Mouse (Mus musculus): ENCODE data around the gene Defa28. TPM values are rescaled to one million over a fixed set of nuclear protein-coding genes. Genes with fewer than 3 reads are reported as not detected.
"Not testable (repeated sequence)": the region's sequence is repeated elsewhere in the genome, so short reads cannot be mapped to it uniquely, and the experiment has no call there.

Gene Defa28
- polyA plus RNA-seq (2012; rRNA removed): not detected in 2 replicates

DNA sequence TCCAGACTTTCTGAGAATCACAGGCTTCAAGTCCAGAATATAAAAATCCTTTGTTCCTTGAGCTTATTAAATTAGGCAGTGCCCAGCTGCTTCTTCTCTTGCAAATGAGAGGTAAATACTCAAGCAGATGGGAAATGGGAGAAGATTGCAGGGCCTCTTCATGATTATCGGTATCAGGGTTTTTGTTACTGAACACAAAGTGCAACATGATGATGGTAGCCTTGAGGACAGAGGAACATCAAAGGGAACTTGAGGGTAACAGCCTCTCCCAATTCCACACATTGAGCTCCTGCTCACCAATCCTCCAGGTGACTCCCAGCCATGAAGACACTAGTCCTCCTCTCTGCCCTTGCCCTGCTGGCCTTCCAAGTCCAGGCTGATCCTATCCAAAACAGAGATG lies at the start of gene Defa28:
Gene Defa28 (plus strand): TSS at position 301 of the 400 bp plus-strand sequence.
- not testable (repeated sequence) for DNase-seq; H3K27ac ChIP-seq (ENCODE audit: control insufficient read depth, insufficient read depth, low read length); H3K4me1 ChIP-seq (replicated peaks; ENCODE audit: control insufficient read depth, insufficient read depth, low read length); H3K27me3 ChIP-seq (ENCODE audit: control insufficient read depth, insufficient read depth, low read length); H3K4me3 ChIP-seq (ENCODE audit: control insufficient read depth, insufficient read depth, low read length); H3K36me3 ChIP-seq (ENCODE audit: control insufficient read depth, insufficient read depth, low read length)
- no CpG with 5 or more reads among the region's 1 CpGs for WGBS

DNA sequence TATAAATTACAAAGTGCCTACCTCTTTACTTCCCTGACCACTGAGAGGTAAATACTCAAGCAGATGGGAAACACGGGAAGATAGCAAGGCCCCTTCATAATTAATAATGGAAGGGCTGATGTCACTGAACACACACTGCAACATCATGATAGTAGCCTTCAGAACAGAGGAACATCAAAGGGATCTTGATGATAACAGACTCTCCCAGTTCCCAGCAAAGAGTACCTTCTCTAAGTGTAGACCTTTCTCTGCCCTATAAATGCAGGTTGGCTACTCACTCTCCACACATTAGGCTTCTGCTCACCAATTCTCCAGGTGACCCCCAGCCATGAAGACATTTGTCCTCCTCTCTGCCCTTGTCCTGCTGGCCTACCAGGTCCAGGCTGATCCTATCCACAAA lies 17.7 kb upstream of the Defa28 start, which contains the start of gene Defa37:
Gene Defa37 (plus strand): TSS at position 301 of the 400 bp plus-strand sequence.
- no CpG with 5 or more reads among the region's 1 CpGs for WGBS
- H3K4me3 ChIP-seq (ENCODE audit: control insufficient read depth, insufficient read depth, low read length); H3K4me1 ChIP-seq (replicated peaks; ENCODE audit: control insufficient read depth, insufficient read depth, low read length): not testable (repeated sequence)

DNA sequence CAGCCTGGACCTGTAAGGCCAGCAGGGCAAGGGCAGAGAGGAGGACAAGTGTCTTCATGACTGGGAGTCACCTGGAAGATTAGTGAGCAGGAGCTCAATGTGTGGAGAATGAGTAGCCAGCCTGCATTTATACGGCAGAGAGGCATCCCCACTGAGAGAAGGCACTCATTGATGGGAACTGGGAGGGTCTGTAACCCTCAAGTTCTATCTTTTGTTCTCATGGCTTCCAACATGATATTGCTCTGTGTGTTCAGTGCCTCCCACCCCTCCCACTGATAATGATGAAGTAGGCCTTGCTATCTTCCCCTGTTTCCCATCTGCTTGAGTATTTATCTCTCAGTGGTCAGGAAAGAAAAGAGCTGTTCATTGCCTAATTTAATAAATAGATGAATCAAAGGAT lies 11.6 kb downstream of the Defa28 start, which contains the start of gene Gm7861:
Gene Gm7861 (minus strand): TSS at position 101 of the 400 bp plus-strand sequence.
- not testable (repeated sequence) for H3K27me3 ChIP-seq (ENCODE audit: control insufficient read depth, insufficient read depth, low read length); H3K36me3 ChIP-seq (ENCODE audit: control insufficient read depth, insufficient read depth, low read length); H3K4me3 ChIP-seq (ENCODE audit: control insufficient read depth, insufficient read depth, low read length); H3K27ac ChIP-seq (ENCODE audit: control insufficient read depth, insufficient read depth, low read length); DNase-seq; H3K4me1 ChIP-seq (replicated peaks; ENCODE audit: control insufficient read depth, insufficient read depth, low read length)
- no CpG with 5 or more reads among the region's 1 CpGs for WGBS

More for the DNA sequence above, 17.7 kb upstream of the Defa28 start, which contains the start of gene Defa37:
- DNase-seq; H3K27ac ChIP-seq (ENCODE audit: control insufficient read depth, insufficient read depth, low read length); H3K36me3 ChIP-seq (ENCODE audit: control insufficient read depth, insufficient read depth, low read length); H3K27me3 ChIP-seq (ENCODE audit: control insufficient read depth, insufficient read depth, low read length): not testable (repeated sequence)

DNA sequence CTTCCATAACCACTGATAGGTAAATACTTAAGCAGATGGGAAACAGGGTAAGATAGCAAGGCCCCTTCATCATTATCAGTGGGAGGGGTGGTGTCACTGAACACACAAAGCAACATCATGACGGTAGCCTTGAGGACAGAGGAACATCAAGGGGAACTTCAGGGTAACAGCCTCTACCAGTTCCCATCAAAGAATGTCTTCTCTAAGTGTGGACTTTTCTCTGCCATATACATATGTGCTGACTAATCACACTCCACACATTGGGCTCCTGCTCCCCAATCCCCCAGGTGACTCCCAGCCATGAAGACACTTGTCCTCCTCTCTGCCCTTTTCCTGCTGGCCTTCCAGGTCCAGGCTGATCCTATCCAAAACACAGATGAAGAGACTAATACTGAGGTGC lies 35.1 kb downstream of the Defa28 start, which contains the start of gene Defa26:
Gene Defa26 (plus strand): TSS at position 301 of the 400 bp plus-strand sequence.
- not testable (repeated sequence) for H3K27ac ChIP-seq (ENCODE audit: control insufficient read depth, insufficient read depth, low read length); H3K4me3 ChIP-seq (ENCODE audit: control insufficient read depth, insufficient read depth, low read length); H3K4me1 ChIP-seq (replicated peaks; ENCODE audit: control insufficient read depth, insufficient read depth, low read length); DNase-seq; H3K27me3 ChIP-seq (ENCODE audit: control insufficient read depth, insufficient read depth, low read length); H3K36me3 ChIP-seq (ENCODE audit: control insufficient read depth, insufficient read depth, low read length)
- WGBS: 100% methylated on average over 1 of the region's 1 CpGs

Other genes with a start within 250 kb of the Defa28 start
- gene Defa2, start 204.5 kb upstream of the Defa28 start, polyA plus RNA-seq (2012; rRNA removed): not detected in 2 replicates
- gene Defa33, start 191.2 kb upstream of the Defa28 start, polyA plus RNA-seq (2012; rRNA removed): not detected in 2 replicates
- not detected in 2 replicates for gene Defa36, start 155.6 kb upstream of the Defa28 start, polyA plus RNA-seq (2012; rRNA removed)
- 0.39 TPM in 1 of 2 replicates, not detected in the other for gene Gm7849, start 126.4 kb upstream of the Defa28 start, polyA plus RNA-seq (2012; rRNA removed)
- not detected in 2 replicates for gene Defa20, start 73.7 kb upstream of the Defa28 start, polyA plus RNA-seq (2012; rRNA removed)
- gene Defa32, start 54.0 kb upstream of the Defa28 start, polyA plus RNA-seq (2012; rRNA removed): not detected in 2 replicates
- gene Defa37, start 17.6 kb upstream of the Defa28 start, polyA plus RNA-seq (2012; rRNA removed): not detected in 2 replicates
- gene Gm7861, start 11.5 kb downstream of the Defa28 start, polyA plus RNA-seq (2012; rRNA removed): not detected in 2 replicates
- not detected in 2 replicates for gene Defa26, start 35.2 kb downstream of the Defa28 start, polyA plus RNA-seq (2012; rRNA removed)
- not detected in 2 replicates for gene Defa17, start 72.8 kb downstream of the Defa28 start, polyA plus RNA-seq (2012; rRNA removed)
- gene Defa34, start 82.8 kb downstream of the Defa28 start, polyA plus RNA-seq (2012; rRNA removed): not detected in 2 replicates
- gene AY761184, start 120.6 kb downstream of the Defa28 start, polyA plus RNA-seq (2012; rRNA removed): 0.36 TPM in 1 of 2 replicates, not detected in the other
- 0.50 and 0.77 TPM in 2 replicates for gene Defa24, start 151.5 kb downstream of the Defa28 start, polyA plus RNA-seq (2012; rRNA removed)
- gene Defb50, start 240.5 kb downstream of the Defa28 start, polyA plus RNA-seq (2012; rRNA removed): not detected in 2 replicates

Measured in thymus, adult 2 months (tissue).